Mouse (Mus musculus): ENCODE measurements around the gene Colq. TPM values are rescaled to one million over a fixed set of nuclear protein-coding genes. Genes with fewer than 3 reads are reported as not detected.

The Colq gene
- 0.14 and 0.43 TPM in 2 replicates for polyA plus RNA-seq (2014; fragmentation: Nextera tagmentation; extraction: Ambion mirVana)

- Histone ChIP-seq H3K27ac (ENCODE audit: low read depth) (no peak within 1 kb of the TSS), H3K36me3 (ENCODE audit: insufficient read depth) (no peaks in the 10 kb centered on the region), H3K9ac (no peak within 1 kb of the TSS), H3K4me3 (ENCODE audit: low read depth, low read length) (no peak within 1 kb of the TSS), H3K9me3 (ENCODE audit: low read depth, low read length) (no peaks in the 10 kb centered on the region), H3K4me1 (ENCODE audit: insufficient read depth) (no peaks in the 10 kb centered on the region), H3K4me2 (no peak within 1 kb of the TSS), H3K27me3 (ENCODE audit: insufficient read depth, low read length) (no peaks in the 10 kb centered on the region)
- TF ChIP-seq CTCF (IDR thresholded peaks at IDR 0.05; ENCODE audit: low read depth): no peak
- DNase-seq: no peak
- ATAC-seq (ENCODE audit: insufficient read depth): no peak
- 78% methylated on average over 3 of the region's 3 CpGs for WGBS
Observed at GRCm38 (mm10) chr14:31591243-31591642, at the start of gene Colq. Colq (minus strand) TSS chr14:31591343.

- H3K4me2 ChIP-seq: peak within 1 kb of the TSS; percentile 82
- H3K9ac ChIP-seq: peak within 1 kb of the TSS; percentile 63
- WGBS: 3% methylated on average over 26 of the region's 26 CpGs
- H3K36me3 ChIP-seq (ENCODE audit: insufficient read depth): no peaks in the 10 kb centered on the region
- peak within 1 kb of the TSS; percentile 75 for H3K27ac ChIP-seq (ENCODE audit: low read depth)
- H3K9me3 ChIP-seq (ENCODE audit: low read depth, low read length): no peaks in the 10 kb centered on the region
- peaks cover 6% of the 10 kb centered on the region for H3K4me1 ChIP-seq (ENCODE audit: insufficient read depth)
- no peaks in the 10 kb centered on the region for H3K27me3 ChIP-seq (ENCODE audit: insufficient read depth, low read length)
- DNase-seq (no peak), ATAC-seq (ENCODE audit: insufficient read depth) (peak; percentile 41; the same call in 1 of the 2 replicates)
- H3K4me3 ChIP-seq (ENCODE audit: low read depth, low read length): peak within 1 kb of the TSS; percentile 60
- TF ChIP-seq CTCF (IDR thresholded peaks at IDR 0.05; ENCODE audit: low read depth): no peak
Observed at GRCm38 (mm10) chr14:31640346-31640889, 49.3 kb upstream of the Colq start, which contains the start of gene Gm49387. Gm49387 (minus strand) TSS chr14:31640878.

GRCm38 (mm10) chr14:31630677-31631076 lies 39.5 kb upstream of the Colq start:
- H3K27ac ChIP-seq (ENCODE audit: low read depth): no peak overlapping the region
- 79% methylated on average over 7 of the region's 7 CpGs for WGBS
- H3K9ac ChIP-seq: no peak overlapping the region
- no peaks in the 10 kb centered on the region for H3K27me3 ChIP-seq (ENCODE audit: insufficient read depth, low read length)
- TF ChIP-seq CTCF (IDR thresholded peaks at IDR 0.05; ENCODE audit: low read depth): no peak
- no peak for ATAC-seq (ENCODE audit: insufficient read depth)
- no peak overlapping the region for H3K4me2 ChIP-seq
- no peaks in the 10 kb centered on the region for H3K36me3 ChIP-seq (ENCODE audit: insufficient read depth)
- no peak for DNase-seq
- no peaks in the 10 kb centered on the region for H3K4me1 ChIP-seq (ENCODE audit: insufficient read depth)
- H3K9me3 ChIP-seq (ENCODE audit: low read depth, low read length): no peaks in the 10 kb centered on the region
- H3K4me3 ChIP-seq (ENCODE audit: low read depth, low read length): no peak overlapping the region

GRCm38 (mm10) chr14:31622748-31623147 lies 31.6 kb upstream of the Colq start:
- Histone ChIP-seq H3K36me3 (ENCODE audit: insufficient read depth) (no peaks in the 10 kb centered on the region), H3K4me3 (ENCODE audit: low read depth, low read length) (no peak overlapping the region), H3K4me2 (no peak overlapping the region), H3K9ac (no peak overlapping the region), H3K9me3 (ENCODE audit: low read depth, low read length) (no peaks in the 10 kb centered on the region), H3K27me3 (ENCODE audit: insufficient read depth, low read length) (no peaks in the 10 kb centered on the region), H3K4me1 (ENCODE audit: insufficient read depth) (no peaks in the 10 kb centered on the region), H3K27ac (ENCODE audit: low read depth) (no peak overlapping the region)
- no peak for ATAC-seq (ENCODE audit: insufficient read depth)
- WGBS: 84% methylated on average over 12 of the region's 12 CpGs
- TF ChIP-seq CTCF (IDR thresholded peaks at IDR 0.05; ENCODE audit: low read depth): no peak
- DNase-seq: no peak

- Histone ChIP-seq H3K4me2 (no peak overlapping the region), H3K4me3 (ENCODE audit: low read depth, low read length) (no peak overlapping the region), H3K27ac (ENCODE audit: low read depth) (no peak overlapping the region), H3K9me3 (ENCODE audit: low read depth, low read length) (no peaks in the 10 kb centered on the region), H3K27me3 (ENCODE audit: insufficient read depth, low read length) (no peaks in the 10 kb centered on the region), H3K4me1 (ENCODE audit: insufficient read depth) (no peaks in the 10 kb centered on the region), H3K9ac (no peak overlapping the region), H3K36me3 (ENCODE audit: insufficient read depth) (no peaks in the 10 kb centered on the region)
- ATAC-seq (ENCODE audit: insufficient read depth) (no peak), DNase-seq (peak; percentile 45)
- 63% methylated on average over 9 of the region's 9 CpGs for WGBS
- TF ChIP-seq CTCF (IDR thresholded peaks at IDR 0.05; ENCODE audit: low read depth): no peak
Observed at GRCm38 (mm10) chr14:31620591-31621223, 29.6 kb upstream of the Colq start.

GRCm38 (mm10) chr14:31617997-31618396 lies 26.9 kb upstream of the Colq start:
- WGBS: 79% methylated on average over 3 of the region's 3 CpGs
- ATAC-seq (ENCODE audit: insufficient read depth) (no peak), DNase-seq (no peak)
- H3K9me3 ChIP-seq (ENCODE audit: low read depth, low read length): no peaks in the 10 kb centered on the region
- H3K36me3 ChIP-seq (ENCODE audit: insufficient read depth): no peaks in the 10 kb centered on the region
- H3K27ac ChIP-seq (ENCODE audit: low read depth): no peak overlapping the region
- H3K4me1 ChIP-seq (ENCODE audit: insufficient read depth): no peaks in the 10 kb centered on the region
- H3K27me3 ChIP-seq (ENCODE audit: insufficient read depth, low read length): no peaks in the 10 kb centered on the region
- TF ChIP-seq CTCF (IDR thresholded peaks at IDR 0.05; ENCODE audit: low read depth): no peak
- no peak overlapping the region for H3K4me2 ChIP-seq
- H3K9ac ChIP-seq: no peak overlapping the region
- H3K4me3 ChIP-seq (ENCODE audit: low read depth, low read length): no peak overlapping the region

- Histone ChIP-seq H3K36me3 (ENCODE audit: insufficient read depth) (no peaks in the 10 kb centered on the region), H3K4me3 (ENCODE audit: low read depth, low read length) (no peak overlapping the region), H3K4me2 (no peak overlapping the region), H3K4me1 (ENCODE audit: insufficient read depth) (no peaks in the 10 kb centered on the region), H3K9me3 (ENCODE audit: low read depth, low read length) (no peaks in the 10 kb centered on the region), H3K27me3 (ENCODE audit: insufficient read depth, low read length) (no peaks in the 10 kb centered on the region), H3K9ac (no peak overlapping the region), H3K27ac (ENCODE audit: low read depth) (no peak overlapping the region)
- ATAC-seq (ENCODE audit: insufficient read depth) (no peak), DNase-seq (no peak)
- WGBS: 88% methylated on average over 9 of the region's 9 CpGs
- TF ChIP-seq CTCF (IDR thresholded peaks at IDR 0.05; ENCODE audit: low read depth): no peak
Observed at GRCm38 (mm10) chr14:31617204-31617603, 26.1 kb upstream of the Colq start.

Data from lung, embryonic 14.5 days (tissue).